Mouse (Mus musculus) gastrocnemius, adult 8-10 months (tissue): ENCODE measurements at regions not wholly inside any gene's neighbourhood (a gene's known extent, or its start where the extent isn't known, plus 50 kb on each side); places are given as distances from the start of the nearest gene placed in this dataset.
"Not testable (repeated sequence)": the region's sequence is repeated elsewhere in the genome, so short reads cannot be mapped to it uniquely, and the experiment has no call there.

Source experiments
- DNase-seq, 2 experiments: peaks; one replicate each; pipeline ENCODE4 v3.0.0; 2022; ENCODE audit warnings: low spot score in 2 of 2

- DNase-seq = no peak
These were observed 232.4 kb upstream of the 1700012A03Rik start for GRCm38 (mm10) chr6:31817640-31818039.

- no peak for DNase-seq
These were observed 238.2 kb upstream of the 1700012A03Rik start for GRCm38 (mm10) chr6:31811890-31812289.

- no peak for DNase-seq
These were observed 239.2 kb upstream of the 1700012A03Rik start for GRCm38 (mm10) chr6:31810602-31811512.

GRCm38 (mm10) chr6:31804468-31804867, 240.7 kb upstream of the Podxl start:
- DNase-seq = not testable (repeated sequence)

GRCm38 (mm10) chr6:31803222-31803621, 239.4 kb upstream of the Podxl start:
- not testable (repeated sequence) for DNase-seq

- no peak for DNase-seq
These were observed 227.8 kb upstream of the Podxl start for GRCm38 (mm10) chr6:31791547-31791946.

GRCm38 (mm10) chr6:31790906-31791305, 227.1 kb upstream of the Podxl start:
- no peak for DNase-seq

GRCm38 (mm10) chr6:31776841-31777240, 213.1 kb upstream of the Podxl start:
- DNase-seq = no peak

GRCm38 (mm10) chr6:31771916-31772315, 208.1 kb upstream of the Podxl start:
- DNase-seq = no peak

GRCm38 (mm10) chr6:31745589-31745988, 181.8 kb upstream of the Podxl start:
- DNase-seq = no peak

GRCm38 (mm10) chr6:31731391-31731790, 167.6 kb upstream of the Podxl start:
- DNase-seq = no peak

- no peak for DNase-seq
These were observed 155.8 kb upstream of the Podxl start for GRCm38 (mm10) chr6:31719614-31720013.

- no peak for DNase-seq
These were observed 155.1 kb upstream of the Podxl start for GRCm38 (mm10) chr6:31718843-31719242.

GRCm38 (mm10) chr6:31717531-31717930, 153.8 kb upstream of the Podxl start:
- no peak for DNase-seq

GRCm38 (mm10) chr6:31707256-31707655, 143.5 kb upstream of the Podxl start:
- no peak for DNase-seq

GRCm38 (mm10) chr6:31704191-31704590, 140.4 kb upstream of the Podxl start:
- DNase-seq = no peak

- DNase-seq = no peak
These were observed 139.2 kb upstream of the Podxl start for GRCm38 (mm10) chr6:31702931-31703330.

- DNase-seq = no peak
These were observed 132.1 kb upstream of the Podxl start for GRCm38 (mm10) chr6:31695885-31696284.

GRCm38 (mm10) chr6:31693047-31693446, 129.3 kb upstream of the Podxl start:
- no peak for DNase-seq

GRCm38 (mm10) chr6:31692024-31692423, 128.2 kb upstream of the Podxl start:
- DNase-seq = no peak

- no peak for DNase-seq
These were observed 116.3 kb upstream of the Podxl start for GRCm38 (mm10) chr6:31680101-31680500.

- DNase-seq = no peak
These were observed 102.1 kb upstream of the Podxl start for GRCm38 (mm10) chr6:31665671-31666486.
